Mouse (Mus musculus): ENCODE results near the gene Ugt1a7c. TPM values are rescaled to one million over a fixed set of nuclear protein-coding genes. Genes with fewer than 3 reads are reported as not detected.
"Not testable (repeated sequence)": the region's sequence is repeated elsewhere in the genome, so short reads cannot be mapped to it uniquely, and the experiment has no call there.

The Ugt1a7c gene
- polyA plus RNA-seq, 1 experiment from 2014 or later = 0.86 TPM

DNA sequence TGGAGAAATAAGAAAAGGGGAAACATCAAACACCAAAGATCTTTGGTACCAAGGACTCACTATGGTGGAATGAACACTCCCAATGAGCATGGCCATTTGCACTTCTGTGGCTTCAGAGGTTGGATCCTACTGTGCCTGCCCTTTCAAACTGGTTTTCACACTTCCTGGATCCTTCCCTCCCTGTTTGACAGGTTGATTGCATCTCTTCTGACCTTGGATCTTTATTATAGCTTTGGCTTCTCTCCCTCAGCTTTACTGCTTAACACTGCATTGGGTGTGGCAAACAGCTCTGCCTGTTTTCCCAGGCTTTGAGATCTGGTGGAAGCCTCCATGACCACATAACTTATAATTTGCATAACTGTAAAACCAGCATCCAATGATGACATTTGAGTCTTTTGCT, 125.5 kb downstream of the Ugt1a7c start:
- Histone ChIP-seq H3K4me3 (replicated peaks) (no peak overlapping the region), H3K36me3 (no peaks in the 10 kb centered on the region), H3K9me3 (peaks cover 27% of the 10 kb centered on the region), H3K4me2 (replicated peaks) (no peak overlapping the region), H3K4me1 (replicated peaks) (no peaks in the 10 kb centered on the region), H3K9ac (replicated peaks) (no peak overlapping the region), H3K27me3 (no peaks in the 10 kb centered on the region), H3K27ac (no peak overlapping the region)
- no peak for ATAC-seq

- ATAC-seq = no peak
- Histone ChIP-seq H3K9me3 (peaks cover 29% of the 10 kb centered on the region), H3K4me2 (replicated peaks) (no peak overlapping the region), H3K9ac (replicated peaks) (no peak overlapping the region), H3K4me1 (replicated peaks) (no peaks in the 10 kb centered on the region), H3K4me3 (replicated peaks) (no peak overlapping the region), H3K27ac (no peak overlapping the region), H3K27me3 (no peaks in the 10 kb centered on the region), H3K36me3 (no peaks in the 10 kb centered on the region)
- WGBS = 54% methylated on average over 2 of the region's 2 CpGs
Measured at GRCm38 (mm10) chr1:88222216-88222615, 127.4 kb downstream of the Ugt1a7c start.

DNA sequence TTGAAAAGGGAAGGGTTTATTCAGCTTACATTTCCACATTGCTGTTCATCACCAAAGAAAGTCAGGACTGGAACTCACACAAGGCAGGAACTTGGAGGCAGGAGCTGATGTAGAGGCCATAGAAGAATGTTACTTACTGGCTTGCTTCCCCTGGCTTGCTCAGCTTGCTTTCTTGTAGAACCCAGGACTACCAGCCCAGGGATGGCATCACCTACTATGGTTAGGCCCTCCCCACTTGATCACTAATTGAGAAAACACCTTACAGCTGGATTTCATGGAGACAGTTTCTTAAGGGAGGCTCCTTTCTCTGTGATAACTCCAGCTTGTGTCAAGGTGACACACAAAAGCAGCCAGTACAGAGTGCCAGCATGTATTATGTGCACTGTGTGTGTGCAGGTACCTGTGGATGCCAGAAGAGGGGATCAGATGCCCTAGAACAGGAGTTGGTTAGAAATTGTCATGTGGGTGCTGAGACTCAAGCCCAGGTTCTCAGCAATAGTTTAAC, 128.2 kb downstream of the Ugt1a7c start:
- not testable (repeated sequence) for H3K4me2 ChIP-seq (replicated peaks); H3K4me3 ChIP-seq (replicated peaks); H3K27me3 ChIP-seq; H3K36me3 ChIP-seq; H3K4me1 ChIP-seq (replicated peaks); ATAC-seq; H3K9ac ChIP-seq (replicated peaks); H3K27ac ChIP-seq
- peaks cover 32% of the 10 kb centered on the region for H3K9me3 ChIP-seq

DNA sequence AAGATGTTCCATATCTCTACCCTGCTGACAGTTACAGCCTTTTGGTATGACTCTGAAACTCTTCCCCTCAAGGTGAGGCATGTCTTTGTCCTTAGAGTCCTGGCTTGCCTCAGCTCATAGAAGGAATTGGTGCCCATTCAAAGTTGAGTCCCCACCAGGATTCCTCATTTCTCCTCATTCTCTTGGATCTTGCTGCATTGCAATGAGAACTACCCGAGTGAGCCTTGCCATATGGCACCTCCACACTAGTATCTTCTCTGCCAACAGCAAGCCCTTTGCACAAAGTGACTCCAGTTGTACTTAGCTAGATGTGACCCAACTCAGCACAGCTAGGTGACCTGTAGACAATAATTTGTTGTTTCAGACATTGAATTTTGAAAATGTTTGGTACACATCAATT, 128.7 kb downstream of the Ugt1a7c start:
- Histone ChIP-seq H3K27me3 (no peaks in the 10 kb centered on the region), H3K9ac (replicated peaks) (no peak overlapping the region), H3K9me3 (peaks cover 38% of the 10 kb centered on the region), H3K36me3 (no peaks in the 10 kb centered on the region), H3K4me2 (replicated peaks) (no peak overlapping the region), H3K4me3 (replicated peaks) (no peak overlapping the region), H3K27ac (no peak overlapping the region), H3K4me1 (replicated peaks) (no peaks in the 10 kb centered on the region)
- no peak for ATAC-seq
- WGBS = 55% methylated on average over 1 of the region's 1 CpGs

DNA sequence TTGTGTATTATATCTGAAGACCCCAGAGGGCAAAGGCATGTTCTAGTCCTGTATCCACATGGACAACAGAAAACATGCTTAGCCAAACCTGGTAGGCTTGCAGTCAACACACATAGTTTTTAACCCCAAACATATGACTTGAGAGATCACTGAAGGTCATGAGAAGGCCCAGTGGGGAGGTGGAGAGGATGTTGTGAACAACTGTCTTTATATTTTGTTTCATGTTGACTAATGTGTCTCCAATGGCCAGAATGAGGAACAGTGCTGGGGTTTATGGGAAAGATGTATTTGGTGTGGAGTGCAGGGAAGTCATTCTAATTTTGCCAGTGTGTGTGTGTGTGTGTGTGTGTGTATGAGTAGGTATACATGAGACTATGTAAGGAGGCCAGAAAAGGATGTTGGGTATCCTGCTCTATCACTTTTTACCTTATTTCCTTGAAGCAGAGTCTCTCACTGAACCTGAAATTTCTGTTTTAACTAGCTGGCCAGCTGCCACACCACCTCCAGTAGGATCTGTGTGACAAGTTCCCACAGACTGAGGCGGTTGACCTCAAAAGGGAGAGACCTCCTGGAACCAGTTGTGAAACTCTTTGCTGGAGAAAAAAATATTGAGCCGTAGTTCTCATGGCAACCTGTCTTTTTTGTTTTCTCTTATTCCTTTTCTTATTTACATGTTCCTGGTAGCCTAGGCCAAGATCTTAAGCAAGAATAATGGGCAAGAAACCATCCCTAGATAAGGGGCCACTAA, 129.3 kb downstream of the Ugt1a7c start:
- WGBS = 68% methylated on average over 2 of the region's 2 CpGs
- H3K4me1 ChIP-seq (replicated peaks) = no peaks in the 10 kb centered on the region

DNA sequence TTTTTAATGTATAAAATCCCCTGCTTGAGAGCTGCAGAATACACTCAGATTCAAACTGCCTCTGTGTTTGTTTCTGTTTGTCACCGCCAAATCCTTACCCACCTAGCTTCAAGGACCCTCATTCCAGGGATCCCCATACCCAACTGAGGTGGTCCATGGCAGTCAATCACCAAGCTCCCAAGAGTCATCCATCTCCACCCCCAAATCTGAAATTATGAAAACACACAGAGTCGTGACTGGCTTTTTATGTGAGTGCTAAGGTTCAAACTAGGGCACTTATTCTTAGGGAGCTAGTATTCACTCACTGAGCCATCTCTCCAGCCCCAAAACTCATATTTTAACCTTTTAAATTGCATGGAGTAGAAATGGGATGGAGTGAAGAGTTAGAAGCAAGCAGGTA, 130.4 kb downstream of the Ugt1a7c start:
- peaks cover 55% of the 10 kb centered on the region for H3K9me3 ChIP-seq
- not testable (repeated sequence) for H3K4me3 ChIP-seq (replicated peaks); H3K27ac ChIP-seq; H3K27me3 ChIP-seq; H3K9ac ChIP-seq (replicated peaks); H3K36me3 ChIP-seq; H3K4me2 ChIP-seq (replicated peaks); ATAC-seq; H3K4me1 ChIP-seq (replicated peaks)
- WGBS = 39% methylated on average over 2 of the region's 2 CpGs

More for the DNA sequence above, 129.3 kb downstream of the Ugt1a7c start:
- Histone ChIP-seq H3K4me3 (replicated peaks) (no peak overlapping the region), H3K9ac (replicated peaks) (no peak overlapping the region), H3K9me3 (peaks cover 44% of the 10 kb centered on the region), H3K4me2 (replicated peaks) (no peak overlapping the region), H3K27me3 (no peaks in the 10 kb centered on the region), H3K27ac (no peak overlapping the region), H3K36me3 (no peaks in the 10 kb centered on the region)
- ATAC-seq = no peak

GRCm38 (mm10) chr1:88225741-88226140, 130.9 kb downstream of the Ugt1a7c start:
- Histone ChIP-seq H3K36me3 (no peaks in the 10 kb centered on the region), H3K27me3 (no peaks in the 10 kb centered on the region), H3K4me2 (replicated peaks) (no peak overlapping the region), H3K27ac (no peak overlapping the region), H3K4me3 (replicated peaks) (no peak overlapping the region), H3K9me3 (peaks cover 59% of the 10 kb centered on the region), H3K9ac (replicated peaks) (no peak overlapping the region), H3K4me1 (replicated peaks) (no peaks in the 10 kb centered on the region)
- ATAC-seq = no peak

GRCm38 (mm10) chr1:88226670-88227379, 132.0 kb downstream of the Ugt1a7c start, which contains the start of gene Mroh2a:
Mroh2a (plus strand) TSS chr1:88226986.
- Histone ChIP-seq H3K27ac (no peak within 1 kb of the TSS), H3K4me2 (replicated peaks) (no peak within 1 kb of the TSS)
- WGBS = 51% methylated on average over 5 of the region's 5 CpGs

DNA sequence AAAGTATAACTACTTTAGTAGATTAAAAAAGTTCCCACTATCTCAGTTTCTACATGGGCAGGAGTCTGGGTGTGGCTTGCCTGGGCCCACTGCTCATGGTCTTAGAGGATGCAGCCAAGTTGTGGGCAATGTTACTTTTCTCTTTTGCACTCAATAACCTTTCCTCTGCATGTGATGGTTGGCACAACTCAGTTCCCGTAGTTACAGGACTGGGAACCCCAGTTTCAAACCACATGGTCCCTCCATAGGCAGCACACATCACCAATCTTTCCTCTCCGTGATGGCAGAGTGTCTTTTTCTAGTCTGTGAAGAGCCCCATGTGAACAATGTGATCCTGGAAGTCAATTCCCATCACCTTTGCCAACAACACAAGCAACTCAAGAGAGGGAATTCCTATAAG, 132.6 kb downstream of the Ugt1a7c start:
- Histone ChIP-seq H3K4me2 (replicated peaks) (no peak overlapping the region), H3K36me3 (no peaks in the 10 kb centered on the region), H3K9me3 (peaks cover 73% of the 10 kb centered on the region), H3K4me1 (replicated peaks) (no peaks in the 10 kb centered on the region), H3K4me3 (replicated peaks) (no peak overlapping the region), H3K9ac (replicated peaks) (no peak overlapping the region), H3K27me3 (no peaks in the 10 kb centered on the region), H3K27ac (no peak overlapping the region)
- no peak for ATAC-seq
- 53% methylated on average over 2 of the region's 2 CpGs for WGBS

More at GRCm38 (mm10) chr1:88226670-88227379, 132.0 kb downstream of the Ugt1a7c start, which contains the start of gene Mroh2a:
- H3K9me3 ChIP-seq = peaks cover 70% of the 10 kb centered on the region
- H3K36me3 ChIP-seq = no peaks in the 10 kb centered on the region
- H3K4me3 ChIP-seq (replicated peaks) = no peak within 1 kb of the TSS
- no peak within 1 kb of the TSS for H3K9ac ChIP-seq (replicated peaks)
- no peak for ATAC-seq
- H3K4me1 ChIP-seq (replicated peaks) = no peaks in the 10 kb centered on the region
- H3K27me3 ChIP-seq = no peaks in the 10 kb centered on the region

GRCm38 (mm10) chr1:88228121-88228520, 133.3 kb downstream of the Ugt1a7c start:
- Histone ChIP-seq H3K9me3 (peaks cover 79% of the 10 kb centered on the region), H3K9ac (replicated peaks) (no peak overlapping the region), H3K27ac (no peak overlapping the region), H3K27me3 (no peaks in the 10 kb centered on the region), H3K36me3 (no peaks in the 10 kb centered on the region), H3K4me3 (replicated peaks) (no peak overlapping the region), H3K4me1 (replicated peaks) (no peaks in the 10 kb centered on the region), H3K4me2 (replicated peaks) (no peak overlapping the region)
- 71% methylated on average over 7 of the region's 7 CpGs for WGBS
- 0 out of 2 replicates have a peak, but pooled peaks have one; percentile 10 for ATAC-seq

GRCm38 (mm10) chr1:88229566-88229965, 134.7 kb downstream of the Ugt1a7c start:
- Histone ChIP-seq H3K4me2 (replicated peaks) (no peak overlapping the region), H3K27ac (no peak overlapping the region), H3K4me1 (replicated peaks) (no peaks in the 10 kb centered on the region), H3K27me3 (no peaks in the 10 kb centered on the region), H3K36me3 (no peaks in the 10 kb centered on the region), H3K9me3 (peaks cover 93% of the 10 kb centered on the region), H3K4me3 (replicated peaks) (no peak overlapping the region), H3K9ac (replicated peaks) (no peak overlapping the region)
- no peak for ATAC-seq
- 82% methylated on average over 3 of the region's 3 CpGs for WGBS

DNA sequence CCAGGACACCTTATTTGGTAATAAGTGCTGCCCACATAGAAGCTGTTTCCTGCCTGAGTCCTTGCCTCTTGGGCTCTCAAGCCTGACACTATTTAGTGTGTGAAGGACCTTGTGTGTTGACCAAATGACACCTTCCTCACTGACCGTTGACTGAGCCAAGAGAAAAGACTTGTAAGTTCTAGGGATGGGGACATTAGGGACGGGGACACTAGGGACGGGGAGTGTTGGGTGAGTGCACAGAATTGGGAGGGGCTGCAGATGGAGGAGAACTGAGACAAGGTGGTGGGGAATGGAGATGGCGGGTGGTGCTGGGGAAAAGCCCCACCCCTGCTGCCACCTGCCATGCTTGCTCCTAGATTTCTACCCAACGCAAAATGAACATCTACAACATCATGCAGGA, 135.1 kb downstream of the Ugt1a7c start:
- ATAC-seq = no peak
- WGBS = 85% methylated on average over 5 of the region's 5 CpGs
- Histone ChIP-seq H3K27me3 (no peaks in the 10 kb centered on the region), H3K9ac (replicated peaks) (no peak overlapping the region), H3K9me3 (peaks cover 98% of the 10 kb centered on the region), H3K27ac (no peak overlapping the region), H3K4me3 (replicated peaks) (no peak overlapping the region), H3K4me2 (replicated peaks) (no peak overlapping the region), H3K4me1 (replicated peaks) (no peaks in the 10 kb centered on the region), H3K36me3 (no peaks in the 10 kb centered on the region)
